Mouse (Mus musculus) thymus, postnatal 10 days (tissue): ENCODE measurements around the gene Zfp414.
A peak's percentile ranks its signal among the peaks of the same experiment; 100 is the strongest.
"Not testable (repeated sequence)": the region's sequence is repeated elsewhere in the genome, so short reads cannot be mapped to it uniquely, and the experiment has no call there.

Experiments
- DNase-seq, 2 experiments: peaks; one replicate each; pipeline ENCODE4 v3.0.0; 2021; ENCODE audit warnings: low spot score in 2 of 2

The Zfp414 gene

DNA sequence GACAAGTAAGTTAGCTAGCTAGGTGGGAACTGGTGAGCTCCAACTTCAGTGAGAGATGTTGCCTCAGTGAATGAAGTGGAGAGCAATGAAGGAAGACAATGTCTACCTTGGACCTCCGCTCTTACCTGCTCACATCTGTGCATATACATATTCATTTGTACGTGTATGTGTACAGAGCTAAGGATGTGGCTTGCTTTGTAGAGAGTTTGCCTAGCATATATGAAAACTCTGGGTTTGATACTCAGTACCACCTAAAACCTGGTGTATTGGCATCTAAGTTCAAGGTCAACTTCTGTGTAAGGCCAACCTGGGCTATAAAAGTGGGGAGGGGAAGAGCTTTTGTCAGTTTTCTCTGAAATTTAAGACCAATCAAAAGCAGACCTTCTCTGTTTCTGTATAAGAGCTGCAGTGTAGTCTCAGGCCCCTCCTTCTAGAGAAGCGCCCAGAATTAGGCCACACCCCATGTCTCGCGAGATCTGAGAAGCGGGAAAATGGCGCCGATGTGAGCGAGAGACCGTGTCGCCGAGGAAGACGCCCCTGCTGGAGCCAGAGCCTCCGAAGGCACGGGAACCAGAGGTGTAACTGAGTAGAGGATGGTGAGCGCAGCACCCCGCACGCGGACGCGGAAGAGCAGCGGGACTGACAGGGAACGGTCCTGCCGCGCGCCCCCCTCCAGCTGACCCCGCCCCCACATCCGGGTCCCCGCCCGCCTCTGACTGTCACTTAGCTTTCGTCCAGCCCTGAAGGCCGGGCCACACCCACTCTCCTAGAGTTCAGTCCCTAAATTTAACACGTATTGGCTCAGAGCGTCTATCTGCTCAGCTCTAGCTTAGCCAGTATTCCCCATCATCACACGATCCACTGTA is at the start of gene Zfp414:
TSS of gene Zfp414 (plus strand) at position 470 of the 866 bp plus-strand sequence.
- DNase-seq, result peak; percentile 87 to 91

DNA sequence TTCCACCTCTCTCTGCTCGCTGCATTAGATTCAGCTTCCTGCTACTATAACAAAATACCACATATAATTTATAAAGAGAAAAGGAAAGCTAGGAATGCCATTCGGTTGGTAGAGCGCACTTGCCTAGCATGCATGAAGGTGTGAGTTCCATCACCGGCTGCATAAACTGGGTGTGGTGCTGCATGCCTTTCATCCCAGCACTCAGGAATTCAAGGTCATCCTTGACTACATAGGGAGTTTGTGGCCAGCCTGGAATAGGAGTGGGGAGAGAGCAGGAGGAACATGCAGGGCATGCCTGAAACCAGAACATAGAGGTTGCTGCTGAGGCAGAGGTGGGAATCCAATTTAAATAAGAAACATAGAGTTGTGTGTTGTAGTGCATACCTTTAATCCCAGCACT is 44.8 kb upstream of the Zfp414 start:
- DNase-seq, result no peak

DNA sequence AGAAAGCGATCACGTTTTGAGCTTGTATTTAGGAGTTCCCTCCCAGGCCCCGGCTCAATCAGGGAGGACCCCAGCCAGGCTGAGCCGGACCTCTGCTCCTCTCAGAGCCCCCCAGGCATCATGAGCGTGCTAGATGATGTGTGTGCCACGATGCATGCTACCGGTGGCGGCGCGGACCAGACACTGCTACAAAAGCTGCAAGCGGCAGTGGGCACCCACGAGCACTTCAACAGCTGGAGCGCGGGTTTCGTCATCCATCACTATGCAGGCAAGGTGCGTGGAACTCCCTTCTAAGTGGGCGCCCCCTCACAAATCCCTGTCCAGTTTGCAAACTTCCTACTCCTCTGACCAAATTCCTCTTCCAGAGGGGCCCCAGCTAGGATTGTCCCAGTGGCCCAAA is 42.9 kb upstream of the Zfp414 start:
- DNase-seq, result no peak

DNA sequence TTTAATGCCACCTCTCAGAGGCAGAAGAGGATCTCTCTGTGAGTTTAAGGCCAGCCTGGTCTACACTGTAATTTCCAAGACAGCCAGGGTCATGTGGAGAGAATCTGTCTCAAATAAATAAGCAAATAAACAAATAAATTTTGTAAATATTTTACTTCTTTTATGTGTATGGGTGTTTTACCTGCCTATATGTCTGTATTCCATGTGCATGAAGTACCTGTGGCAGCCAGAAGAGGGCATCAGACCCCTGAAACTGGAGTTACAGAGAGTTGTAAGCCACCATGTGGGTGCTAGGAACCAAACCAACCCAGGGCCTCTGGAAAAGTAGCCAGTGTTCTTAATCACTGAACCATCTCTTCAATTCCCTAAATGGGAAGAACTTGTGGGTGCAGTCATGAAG is 31.6 kb upstream of the Zfp414 start:
- DNase-seq, result no peak

DNA sequence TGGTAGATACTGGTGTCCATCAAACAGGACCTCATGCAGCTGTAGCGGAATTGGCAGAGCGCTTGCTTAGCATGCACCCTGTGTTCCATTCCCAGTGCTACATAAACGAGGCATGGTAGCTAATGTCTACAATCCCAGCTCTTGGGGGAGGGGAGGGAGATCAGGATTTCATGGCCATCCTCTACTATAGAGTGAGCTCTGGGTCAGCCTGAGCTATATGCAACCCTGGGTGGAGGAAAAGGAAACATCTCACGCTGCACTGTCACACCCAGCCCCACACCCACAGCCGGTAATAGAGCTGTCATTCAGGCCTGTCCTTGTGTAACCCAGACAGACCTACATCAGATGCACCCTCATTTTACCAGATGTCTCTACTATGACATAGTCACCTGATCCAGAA is 30.4 kb upstream of the Zfp414 start:
- DNase-seq, result no peak

DNA sequence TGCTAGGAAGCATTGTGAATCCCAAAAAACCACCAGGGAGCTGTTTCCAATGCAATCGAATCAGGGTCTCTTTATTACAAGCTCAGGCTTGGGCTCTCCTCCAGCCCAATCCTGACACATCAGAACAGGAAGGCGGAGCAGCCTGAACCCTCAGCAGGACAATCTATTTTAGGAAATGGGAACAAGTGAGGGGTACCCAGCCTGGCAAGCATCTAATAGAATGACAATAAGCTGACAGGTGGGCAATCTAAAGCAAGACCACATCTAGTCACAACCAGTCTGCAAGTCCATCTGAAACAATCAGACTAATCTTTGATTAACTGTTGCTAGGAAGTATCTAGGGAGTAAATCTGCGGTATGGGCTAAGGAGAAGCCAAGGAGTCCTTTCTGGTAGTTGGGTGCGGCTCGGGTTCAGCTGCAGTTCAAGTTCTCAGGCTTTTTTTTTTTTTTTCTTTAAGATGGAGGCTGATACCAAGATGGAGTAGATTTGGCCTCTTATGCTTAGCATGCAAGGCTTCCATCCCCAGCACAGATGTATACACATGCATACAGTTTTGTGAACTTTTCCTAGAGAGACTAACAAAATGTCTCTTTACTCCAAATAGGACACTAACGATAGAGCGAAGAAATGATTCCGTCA is 28.9 kb upstream of the Zfp414 start:
- DNase-seq, result no peak

DNA sequence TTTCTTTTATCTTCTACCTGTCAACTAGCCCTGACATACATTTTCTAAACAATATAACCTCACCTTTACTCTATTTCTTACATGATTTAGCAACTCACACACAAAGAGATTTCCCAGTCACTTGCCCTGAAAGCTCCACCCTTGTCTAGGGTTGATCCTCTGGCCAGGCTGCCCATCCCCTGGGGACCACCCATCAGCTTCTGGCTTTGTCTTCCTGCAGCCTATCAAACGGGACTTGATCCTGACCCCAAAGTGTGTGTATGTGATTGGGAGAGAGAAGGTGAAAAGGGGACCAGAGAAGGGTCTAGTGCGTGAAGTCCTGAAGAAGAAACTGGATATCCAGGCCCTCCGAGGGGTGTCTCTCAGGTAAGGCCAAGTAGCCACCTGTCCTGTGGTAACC is 28.1 kb upstream of the Zfp414 start:
- DNase-seq, result no peak

DNA sequence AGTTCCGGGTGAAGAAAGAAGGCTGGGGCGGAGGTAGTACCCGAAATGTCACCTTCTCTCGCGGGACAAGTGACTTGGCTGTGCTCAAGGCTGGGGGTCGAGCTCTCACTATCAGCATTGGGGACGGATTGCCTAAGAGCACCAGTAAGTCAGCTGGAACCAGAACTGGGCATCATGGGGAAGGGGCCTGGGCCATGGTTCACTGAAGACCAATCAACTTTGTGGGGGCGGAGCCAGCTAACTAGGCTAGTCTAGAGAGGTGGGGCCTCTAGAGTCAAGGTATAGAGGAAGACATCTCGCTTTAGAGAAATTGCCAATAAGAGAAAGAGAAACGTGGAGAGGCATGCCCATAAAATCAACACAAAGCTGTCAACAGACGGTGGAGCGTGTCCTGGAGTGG is 26.9 kb upstream of the Zfp414 start:
- DNase-seq, result no peak

DNA sequence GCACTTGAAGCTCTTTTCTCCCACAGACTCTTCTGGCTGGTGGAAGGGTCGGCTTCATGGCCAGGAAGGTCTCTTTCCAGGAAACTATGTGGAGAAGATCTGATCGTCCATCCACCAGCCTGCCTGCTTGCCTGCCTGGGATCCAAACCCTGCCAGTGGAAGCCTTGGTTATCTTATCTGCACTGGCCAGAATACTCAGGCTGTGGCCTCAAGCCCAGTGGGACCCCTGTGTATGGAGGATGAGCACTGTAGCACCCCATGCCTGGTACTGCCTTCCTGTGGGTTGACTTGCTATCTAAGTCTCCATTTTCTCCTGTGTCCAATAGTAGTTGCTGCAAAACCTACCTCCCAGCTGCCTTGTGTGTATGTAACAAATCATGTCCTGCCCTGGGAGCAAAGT is 21.6 kb upstream of the Zfp414 start:
- DNase-seq, result no peak

DNA sequence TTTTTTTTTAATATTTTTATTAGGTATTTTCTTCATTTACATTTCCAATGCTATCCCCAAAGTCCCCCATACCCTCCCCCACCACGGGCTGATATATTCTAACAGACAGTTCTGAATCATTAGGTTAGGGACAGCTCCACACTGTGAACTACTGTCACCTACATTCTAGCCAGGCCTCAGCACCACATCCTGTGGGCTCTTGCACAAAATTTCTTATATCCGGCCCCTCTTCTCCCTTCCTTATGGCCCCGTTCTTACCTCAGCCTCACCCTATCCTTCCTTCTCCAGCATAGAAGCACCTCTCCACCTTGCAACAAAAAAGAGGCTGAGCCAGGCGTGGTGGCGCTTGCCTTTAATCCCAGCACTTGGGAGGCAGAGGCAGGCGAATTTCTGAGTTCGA is 18.3 kb upstream of the Zfp414 start:
- DNase-seq, result no peak

DNA sequence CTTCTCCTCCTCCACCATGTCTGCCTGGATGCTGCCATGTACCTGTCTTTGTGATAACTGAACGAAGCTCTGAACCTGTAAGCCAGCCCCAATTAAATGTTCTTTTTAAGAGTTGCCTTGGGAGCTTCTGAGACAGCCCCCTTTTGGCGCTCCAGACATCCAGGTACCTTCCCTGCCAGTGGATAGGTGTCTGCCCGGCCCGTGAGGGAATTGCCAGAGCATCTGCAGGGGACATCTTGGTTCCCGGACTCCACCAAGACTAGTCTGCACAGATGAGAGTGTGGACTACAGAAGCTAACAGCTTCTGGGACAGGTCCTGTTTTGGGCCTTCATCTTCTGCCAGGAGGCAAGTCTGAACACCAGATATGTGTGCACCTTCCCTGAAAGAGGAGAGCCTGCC is 15.2 kb upstream of the Zfp414 start:
- not testable (repeated sequence) for DNase-seq

DNA sequence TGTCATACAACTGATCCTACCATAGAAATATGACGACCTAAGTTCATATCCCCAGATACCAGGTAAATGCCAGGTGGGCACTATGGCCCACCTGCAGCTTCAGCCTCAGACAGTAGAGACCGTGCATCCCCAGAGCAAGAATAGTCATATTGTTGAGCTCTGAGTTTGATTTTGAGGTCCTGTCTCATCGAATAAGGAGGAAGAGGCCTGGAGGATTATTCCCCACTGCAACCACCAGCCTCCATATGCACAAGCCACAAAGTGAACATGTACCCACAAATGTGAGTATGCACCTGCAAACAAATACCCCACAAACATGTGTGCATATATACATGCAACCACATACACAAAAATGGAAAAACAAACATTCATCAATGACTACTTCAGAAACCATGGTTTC is 1.6 kb upstream of the Zfp414 start:
- no peak for DNase-seq

DNA sequence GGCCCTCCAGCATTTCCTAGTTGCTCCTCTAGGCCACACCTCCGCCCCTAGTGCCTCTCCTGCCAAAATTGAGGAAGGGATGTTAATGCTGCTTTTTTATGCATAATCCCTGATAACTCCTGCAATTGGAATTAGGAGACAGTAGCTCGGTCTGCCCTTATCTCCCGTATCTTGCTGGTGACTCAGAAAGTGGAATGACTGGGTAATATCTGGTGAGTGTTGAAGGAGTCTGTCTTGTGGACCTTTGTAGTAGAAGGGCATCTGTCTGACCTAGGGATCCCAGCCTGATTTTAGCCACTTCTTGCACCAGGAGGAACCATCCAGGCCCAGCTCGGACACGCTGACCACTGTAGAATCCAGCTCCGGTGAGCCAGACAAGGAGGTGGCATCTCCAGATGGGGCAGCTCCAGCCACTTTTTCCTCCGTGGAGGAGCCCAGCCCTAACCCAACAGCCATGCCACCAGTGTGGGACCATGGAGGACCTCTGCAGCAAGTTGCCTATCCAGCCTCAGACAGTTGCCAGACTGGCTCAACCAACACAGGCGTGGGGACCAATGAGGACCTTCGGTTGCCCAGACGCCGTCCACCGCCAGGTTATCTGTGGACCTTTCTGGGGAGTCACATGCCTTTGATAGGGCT is 716 bp downstream of the Zfp414 start:
- no peak for DNase-seq

DNA sequence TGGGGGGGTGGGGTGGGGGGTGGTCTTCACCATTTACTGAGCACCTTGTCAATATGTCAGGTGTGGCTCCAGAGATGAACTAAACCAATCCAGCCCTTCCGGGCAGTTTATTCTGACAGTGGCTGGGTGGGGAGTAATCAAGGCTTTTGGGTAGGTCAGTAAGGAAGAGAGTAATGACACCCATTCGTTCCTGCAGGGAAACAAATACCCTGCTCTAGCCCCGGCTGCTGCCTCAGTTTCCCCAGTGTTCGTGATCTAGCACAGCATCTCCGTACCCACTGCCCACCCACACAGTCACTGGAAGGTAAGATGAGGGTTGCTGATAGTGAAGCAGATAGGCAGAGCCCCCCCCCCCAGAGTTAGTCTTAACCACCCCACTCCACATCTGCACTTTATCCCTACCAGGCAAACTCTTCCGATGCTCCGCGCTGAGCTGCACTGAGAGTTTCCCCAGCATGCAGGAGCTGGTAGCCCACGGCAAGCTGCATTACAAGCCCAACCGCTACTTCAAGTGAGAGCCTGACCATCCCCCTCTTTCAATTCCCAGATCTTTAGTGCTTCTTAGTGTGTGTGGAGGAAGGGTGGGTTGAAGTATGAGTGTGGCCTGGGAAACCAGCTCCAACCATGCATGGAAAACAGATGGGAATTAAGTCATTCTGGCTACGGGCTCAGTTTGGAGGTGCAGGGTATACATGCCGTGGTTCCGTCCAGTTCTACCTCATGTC is 1.4 kb downstream of the Zfp414 start:
- no peak for DNase-seq

DNA sequence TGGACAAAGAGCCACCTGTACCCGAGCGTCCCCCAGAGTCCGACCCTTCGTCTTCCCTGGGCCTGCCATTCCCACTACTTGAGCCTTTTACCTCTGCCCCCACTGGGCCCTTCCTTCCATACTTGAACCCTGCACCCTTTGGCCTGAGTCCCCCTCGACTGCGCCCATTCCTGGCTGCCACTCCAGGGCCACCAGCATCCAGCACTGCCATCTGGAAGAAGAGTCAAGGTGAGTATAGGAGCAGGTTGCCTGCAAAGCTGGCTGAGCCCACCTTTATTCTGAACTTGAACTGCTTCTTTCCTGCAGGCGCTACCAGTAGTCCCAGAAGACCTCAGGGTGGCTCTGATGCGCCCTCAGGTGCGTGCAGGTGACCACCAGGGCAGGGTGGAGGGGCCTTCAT is 2.3 kb downstream of the Zfp414 start:
- DNase-seq, result no peak

DNA sequence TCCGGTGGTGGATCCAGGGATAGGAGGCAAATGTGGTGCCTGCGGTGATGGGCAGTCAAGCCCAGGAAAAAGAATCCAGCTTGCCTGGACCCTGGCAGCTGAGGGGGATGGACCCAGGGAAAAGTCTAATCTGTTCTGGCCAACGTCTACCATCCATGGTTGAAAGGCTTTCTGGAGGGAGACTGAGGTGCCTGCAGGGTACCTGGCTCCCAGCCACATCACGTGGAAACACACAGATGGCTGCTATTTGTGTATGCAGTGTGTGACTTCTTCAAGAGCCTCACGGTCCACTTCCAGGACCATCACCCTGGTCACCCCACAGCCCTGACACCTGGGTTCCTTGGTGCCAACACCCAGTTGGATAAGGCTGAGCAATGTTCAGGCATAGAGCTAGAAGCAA is 2.9 kb downstream of the Zfp414 start:
- DNase-seq, result no peak

DNA sequence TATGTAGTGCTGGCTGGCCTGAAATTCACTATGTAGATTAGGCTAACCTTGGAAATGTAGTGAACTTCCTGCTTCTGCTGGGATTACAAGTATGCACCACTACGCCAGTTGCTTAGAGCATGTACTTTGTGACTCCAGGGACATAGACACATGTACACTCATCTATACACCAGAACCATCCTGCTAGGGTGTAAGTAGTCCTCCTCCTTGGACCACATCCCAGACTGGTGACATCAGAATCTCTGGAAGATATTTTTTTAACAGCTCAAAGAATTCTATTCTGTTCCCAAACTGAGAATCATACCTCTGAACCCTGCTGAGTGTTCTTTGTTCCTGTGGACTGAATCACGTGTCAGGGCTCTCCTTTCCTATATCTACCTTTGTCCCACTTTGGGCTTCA is 8.1 kb downstream of the Zfp414 start:
- DNase-seq, result no peak

DNA sequence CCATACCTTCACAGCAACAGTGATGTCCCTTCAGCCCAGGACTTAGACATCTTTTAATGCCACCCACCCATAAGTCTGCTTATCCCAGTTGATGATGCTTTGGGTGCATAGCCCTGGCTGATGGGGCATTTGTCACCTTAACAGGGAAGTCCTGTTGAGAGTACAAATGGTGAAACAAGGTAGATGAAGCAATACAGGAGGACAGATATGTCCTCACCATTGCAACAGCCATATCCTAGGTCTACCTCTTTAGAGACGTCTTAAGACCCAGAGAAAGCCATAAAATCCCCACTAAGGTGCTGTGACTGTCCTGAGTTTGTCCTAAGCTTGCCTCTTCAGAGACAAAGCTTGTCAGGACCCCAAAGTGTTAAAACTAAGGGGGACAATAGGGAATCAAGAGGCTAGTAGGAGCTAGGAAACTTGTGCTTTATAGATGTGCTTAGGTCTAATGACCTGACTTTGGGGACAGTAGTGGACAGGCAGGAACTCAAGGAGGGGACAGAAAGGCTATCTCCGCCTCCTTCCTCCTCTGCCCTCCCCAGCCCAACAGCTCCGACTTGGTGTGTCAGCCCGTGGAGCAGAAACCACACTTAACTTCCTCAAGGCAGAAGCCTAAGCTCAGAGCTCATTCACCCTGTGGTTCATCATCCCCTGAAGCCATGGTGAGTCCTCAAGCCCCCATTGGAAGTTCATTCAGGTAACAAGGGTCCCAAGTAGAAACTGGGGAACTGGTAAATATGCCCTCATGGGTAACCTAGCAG is 8.8 kb downstream of the Zfp414 start, which contains the start of gene Pram1:
TSS of gene Pram1 (plus strand) at position 541 of the 761 bp plus-strand sequence.
- no peak for DNase-seq

DNA sequence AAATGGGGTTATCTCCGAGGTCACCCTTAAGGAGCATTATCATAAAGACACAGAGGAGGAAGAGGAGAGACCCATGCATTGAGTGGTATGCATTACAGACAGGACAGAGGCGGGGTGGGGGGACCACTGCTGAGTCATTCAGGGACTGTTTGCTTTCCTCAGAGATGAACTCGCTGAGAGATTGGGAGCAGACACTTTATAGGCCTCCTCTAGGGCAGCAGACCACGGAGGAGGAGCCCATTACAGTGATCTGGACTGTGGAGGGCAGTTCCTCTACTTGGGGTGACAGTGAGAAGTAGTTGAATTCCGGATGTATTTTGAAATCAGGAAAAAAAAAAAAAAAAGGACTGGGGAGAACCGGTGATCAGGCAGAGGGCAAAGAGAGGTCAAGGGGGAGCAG is 10.9 kb downstream of the Zfp414 start:
- no peak for DNase-seq

DNA sequence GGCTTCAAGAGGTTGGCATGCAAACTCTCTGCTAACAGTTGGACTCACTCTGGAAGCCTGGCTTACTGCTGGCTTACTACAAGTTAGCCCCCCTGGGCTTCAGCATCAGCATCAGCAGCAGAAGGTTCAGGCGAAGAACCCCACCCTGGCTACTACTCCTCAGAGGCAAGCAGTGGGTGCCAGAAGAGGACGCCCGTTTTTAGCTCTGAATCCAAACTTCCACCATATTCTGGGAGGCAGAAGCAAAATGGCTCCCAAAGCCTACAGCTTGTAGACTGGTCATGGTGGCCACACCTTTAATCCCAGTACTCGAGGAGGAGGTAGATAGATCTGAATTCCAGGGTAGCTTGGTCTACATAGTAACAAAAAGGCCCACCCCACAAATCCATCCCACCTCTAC is 15.2 kb downstream of the Zfp414 start:
- DNase-seq, result no peak

DNA sequence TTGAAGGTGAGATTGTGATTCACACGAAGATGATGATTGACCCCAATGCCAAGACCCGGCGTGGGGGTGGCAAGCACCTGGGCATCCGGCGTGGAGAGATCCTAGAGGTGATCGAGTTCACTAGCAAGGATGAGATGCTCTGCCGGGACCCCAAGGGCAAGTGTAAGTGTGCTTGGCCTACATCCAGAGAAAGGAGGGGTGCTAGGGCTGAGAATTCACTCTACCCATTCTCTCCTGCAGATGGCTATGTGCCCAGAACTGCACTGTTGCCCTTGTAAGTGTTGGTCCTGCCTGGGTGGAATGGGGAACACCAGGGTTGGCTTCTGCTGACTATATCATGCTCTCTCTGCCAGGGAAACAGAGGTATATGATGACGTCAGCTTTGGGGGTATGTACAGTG is 16.2 kb downstream of the Zfp414 start:
- DNase-seq, result no peak
